Mouse (Mus musculus) heart, postnatal 0 days (tissue): ENCODE results near the gene Eif2ak1.

Experiments
- CTCF ChIP-seq: IDR thresholded peaks from 2 replicates; pipeline ENCODE4 v1.5.1; 2016; ENCODE audit warnings: antibody characterized with exemption, control low read depth, low read depth
- EP300 ChIP-seq: IDR thresholded peaks from 2 replicates; pipeline ENCODE4 v1.6.1; 2016; ENCODE audit warnings: antibody characterized with exemption, low read depth

DNA sequence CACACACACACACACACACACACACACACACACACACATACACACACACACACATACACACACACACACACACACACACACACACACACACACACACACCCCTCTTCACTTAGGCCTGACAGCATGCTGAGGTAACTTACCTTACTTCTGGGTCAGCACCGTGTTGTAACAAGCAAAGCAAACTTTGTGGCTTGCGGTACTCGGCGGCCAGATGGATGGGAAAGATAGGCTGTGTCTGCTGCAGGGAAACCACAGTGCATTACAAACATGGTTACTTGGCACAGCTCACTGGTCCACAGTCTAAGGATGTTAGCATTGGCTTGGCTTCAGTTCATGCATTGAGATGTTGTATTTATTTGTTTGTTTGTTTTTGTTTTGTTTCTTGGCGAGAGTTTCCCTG, 75.8 kb downstream of the Eif2ak1 start:
- TF ChIP-seq CTCF (no peak), EP300 (no peak)
